In the genomic region with DNA sequence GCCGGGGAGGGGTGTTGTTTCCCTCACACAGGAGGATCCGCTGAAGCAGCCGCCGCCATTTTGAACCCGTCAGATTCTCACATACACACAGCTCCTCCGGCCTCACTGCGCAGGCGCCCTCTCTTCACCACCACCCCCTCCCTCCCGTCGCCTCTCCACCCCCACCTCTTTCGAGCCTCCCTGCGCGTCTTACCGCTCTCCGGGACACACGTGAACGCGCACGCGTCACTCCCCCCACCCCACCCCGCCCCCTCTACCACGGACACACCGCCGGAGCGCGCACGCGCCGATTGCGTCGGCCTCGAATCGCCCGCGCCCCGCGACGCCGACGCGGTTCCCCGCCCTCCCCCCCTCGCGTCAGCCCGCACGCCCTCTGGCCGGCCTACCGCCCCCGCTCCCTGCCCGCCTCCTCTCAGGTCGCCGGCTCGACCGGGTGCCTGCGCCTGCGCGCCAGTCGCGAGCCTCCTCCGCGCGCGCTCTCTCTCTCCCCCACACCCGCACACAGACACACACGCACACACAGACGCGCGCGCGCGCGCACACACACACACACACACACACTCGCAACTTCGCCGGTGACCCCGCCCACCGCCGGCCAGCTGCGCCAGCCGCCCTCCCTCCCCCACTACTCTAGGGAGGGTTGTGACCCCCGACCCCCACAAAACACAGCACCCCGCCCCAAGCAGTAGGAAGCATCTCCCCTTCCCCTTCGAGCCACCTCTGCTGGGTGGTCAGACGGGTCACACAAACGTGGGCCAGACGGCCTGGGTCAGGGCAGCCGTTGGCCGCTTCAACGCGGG, we compare ENCODE assay signal across 7 mouse cellular contexts. TPM values are rescaled to one million over a fixed set of nuclear protein-coding genes. Genes with fewer than 3 reads are reported as not detected.
DNase-seq lines count a peak whose midpoint lies in the region; ATAC-seq lines count a peak whose summit lies in the region.

No protein-coding gene starts in this region.

- peak overlapping the region; percentile 96 for H3K27ac ChIP-seq in intestine, embryonic 16.5 days (ENCODE audit: low read length)
- H3K27ac ChIP-seq in midbrain, embryonic 11.5 days (ENCODE audit: low read depth, low read length): peak overlapping the region; percentile 94

- peak overlapping the region; percentile 100 for H3K9ac ChIP-seq in intestine, embryonic 16.5 days (ENCODE audit: low read depth, low read length)
- peak overlapping the region; percentile 99 for H3K9ac ChIP-seq in midbrain, embryonic 11.5 days (ENCODE audit: low read length)

- WGBS in intestine, embryonic 16.5 days: under 1% methylated on average over 80 of the region's 90 CpGs
- WGBS in midbrain, embryonic 11.5 days: under 1% methylated on average over 78 of the region's 90 CpGs

- ATAC-seq in intestine, embryonic 16.5 days: peak; percentile 94
- ATAC-seq in midbrain, embryonic 11.5 days (ENCODE audit: low FRiP score): peak; percentile 94

- no peaks in the 10 kb centered on the region for H3K27me3 ChIP-seq in intestine, embryonic 16.5 days (replicated peaks; ENCODE audit: control insufficient read depth, insufficient read depth, low read length)
- H3K27me3 ChIP-seq in midbrain, embryonic 11.5 days (ENCODE audit: control insufficient read depth, insufficient read depth, low read length): no peaks in the 10 kb centered on the region

- peak overlapping the region; percentile 83 for H3K4me2 ChIP-seq in intestine, embryonic 16.5 days (ENCODE audit: low read depth, low read length)
- H3K4me2 ChIP-seq in midbrain, embryonic 11.5 days: peak overlapping the region; percentile 82

- H3K4me1 ChIP-seq in intestine, embryonic 16.5 days (ENCODE audit: control insufficient read depth, insufficient read depth, low read length): peaks cover 11% of the 10 kb centered on the region; the same call in 1 of the 2 replicates
- peaks cover 9% of the 10 kb centered on the region for H3K4me1 ChIP-seq in midbrain, embryonic 11.5 days (ENCODE audit: control insufficient read depth, insufficient read depth, low read length)

- H3K36me3 ChIP-seq in intestine, embryonic 16.5 days (ENCODE audit: control insufficient read depth, insufficient read depth, low read length): no peaks in the 10 kb centered on the region
- no peaks in the 10 kb centered on the region for H3K36me3 ChIP-seq in midbrain, embryonic 11.5 days (ENCODE audit: control insufficient read depth, insufficient read depth, low read length)

- intact Hi-C loops in gastrocnemius, postnatal 36 days (cut with DNase I): no loop called here
- intact Hi-C loops in left cerebral cortex, postnatal 36 days (cut with DNase I): loop anchor here (2.0 to 5.0 kb wide), 2 partner anchors 65 to 80 kb away; a partner anchor contains a TSS

- DNase-seq in adrenal gland, adult 2 months: peak; percentile 97
- DNase-seq in embryo, embryonic 11.5 days (ENCODE audit: low read depth, low spot score): peak; percentile 98
- DNase-seq in gastrocnemius, postnatal 36 days: peak; percentile 92 to 95
- peak; percentile 92 to 93 for DNase-seq in left cerebral cortex, postnatal 36 days (ENCODE audit: low spot score in 2 of 2)
- DNase-seq in midbrain, embryonic 11.5 days (ENCODE audit: low spot score, missing footprints): peak; percentile 100
- DNase-seq in skeletal muscle tissue, adult 2 months (ENCODE audit: low read depth, low spot score): peak; percentile 99

- no peaks in the 10 kb centered on the region for H3K9me3 ChIP-seq in intestine, embryonic 16.5 days (ENCODE audit: control insufficient read depth, low read length)
- H3K9me3 ChIP-seq in midbrain, embryonic 11.5 days (ENCODE audit: control insufficient read depth, low read length): no peaks in the 10 kb centered on the region

- H3K4me3 ChIP-seq in intestine, embryonic 16.5 days (ENCODE audit: low read length): peak overlapping the region; percentile 99
- H3K4me3 ChIP-seq in midbrain, embryonic 11.5 days (ENCODE audit: low read depth, low read length): peak overlapping the region; percentile 100

RNA-seq across cellular contexts. Expression of a gene that starts 0.9 kb away (rescaled TPM):
- 100 to 1,000 TPM in 1 of 2 experiments, 10 to 100 TPM in 1; 81.7 to 155 TPM for total RNA-seq in adrenal gland, adult 2 months (2021)
- polyA plus RNA-seq in adrenal gland, adult 2 months (2012; rRNA removed): 66.3 and 78.0 TPM in 2 replicates
- total RNA-seq in gastrocnemius, postnatal 36 days (2021): 10 to 100 TPM; 26.5 to 32.2 TPM
- polyA plus RNA-seq in intestine, embryonic 16.5 days (2015; fragmentation: Nextera tagmentation; extraction: Ambion mirVana): 31.4 and 34.8 TPM in 2 replicates
- total RNA-seq in left cerebral cortex, postnatal 36 days (2021): 10 to 100 TPM; 66.6 to 82.6 TPM
- polyA plus RNA-seq in midbrain, embryonic 11.5 days (2014; fragmentation: Nextera tagmentation; extraction: Ambion mirVana): 34.9 and 42.0 TPM in 2 replicates

RNA-seq across cellular contexts. Expression of a gene that starts 42.0 kb away (rescaled TPM):
- 10 to 100 TPM; 25.7 to 36.4 TPM for total RNA-seq in adrenal gland, adult 2 months (2021)
- 35.2 and 39.5 TPM in 2 replicates for polyA plus RNA-seq in adrenal gland, adult 2 months (2012; rRNA removed)
- under 1 TPM; 0.39 to 0.69 TPM for total RNA-seq in gastrocnemius, postnatal 36 days (2021)
- polyA plus RNA-seq in intestine, embryonic 16.5 days (2015; fragmentation: Nextera tagmentation; extraction: Ambion mirVana): 24.1 and 28.2 TPM in 2 replicates
- total RNA-seq in left cerebral cortex, postnatal 36 days (2021): under 1 TPM; 0.32 to 0.86 TPM
- 10.9 and 11.1 TPM in 2 replicates for polyA plus RNA-seq in midbrain, embryonic 11.5 days (2014; fragmentation: Nextera tagmentation; extraction: Ambion mirVana)

Comparison
In these comparisons a context has a peak if more than half of its experiments do, and no peak if none do; other contexts are left out.
1. Peak in every context shown above with its lines: DNase-seq, ATAC-seq, H3K4me3 ChIP-seq and H3K27ac ChIP-seq.
2. RNA of a gene that starts 42.0 kb away (total RNA-seq): 25.7 to 36.4 TPM in adrenal gland, adult 2 months; 0.32 to 0.86 TPM in left cerebral cortex, postnatal 36 days and 0.39 to 0.69 TPM in gastrocnemius, postnatal 36 days; every median in the first group is over 10 times any median in the second.